Mouse (Mus musculus) layer of hippocampus, postnatal 14 days (tissue): Measurements from ENCODE around the gene Klhdc10. TPM values are rescaled to one million over a fixed set of nuclear protein-coding genes. Genes with fewer than 3 reads are reported as not detected.

Experiments
- DNase-seq, 2 experiments: peaks; one replicate each; pipeline ENCODE4 v3.0.0; 2021 to 2022; ENCODE audit warnings: low spot score in 2 of 2, mixed read lengths in 1 of 2
- total RNA-seq, 2 experiments: library from RNA; stranded (reverse); gene quantifications; 2 replicates each; pipeline ENCODE4 v1.2.3; 2021

Klhdc10 gene
- total RNA-seq, 2 experiments from 2014 or later, result 140 to 141 TPM

- DNase-seq, result no peak
Observed at GRCm38 (mm10) chr6:30465586-30465985, 63.9 kb downstream of the Klhdc10 start.

- DNase-seq, result no peak
Observed at GRCm38 (mm10) chr6:30468058-30468457, 66.4 kb downstream of the Klhdc10 start.

- DNase-seq, result peak in 1 of 2 experiments; percentile 49
Observed at GRCm38 (mm10) chr6:30468684-30469083, 67.0 kb downstream of the Klhdc10 start.

GRCm38 (mm10) chr6:30469370-30469769 is 67.7 kb downstream of the Klhdc10 start:
- DNase-seq, result peak in 1 of 2 experiments; percentile 47

GRCm38 (mm10) chr6:30471706-30472105 is 70.0 kb downstream of the Klhdc10 start:
- no peak for DNase-seq

GRCm38 (mm10) chr6:30476025-30476765 is 74.5 kb downstream of the Klhdc10 start:
- DNase-seq, result peak in 1 of 2 experiments; percentile 58

GRCm38 (mm10) chr6:30477210-30477714 is 75.6 kb downstream of the Klhdc10 start:
- DNase-seq, result peak in 1 of 2 experiments; percentile 44

- no peak for DNase-seq
Observed at GRCm38 (mm10) chr6:30477784-30478183, 76.1 kb downstream of the Klhdc10 start.

GRCm38 (mm10) chr6:30479418-30479817 is 77.8 kb downstream of the Klhdc10 start:
- no peak for DNase-seq

GRCm38 (mm10) chr6:30482908-30483307 is 81.2 kb downstream of the Klhdc10 start:
- DNase-seq, result no peak

- DNase-seq, result no peak
Observed at GRCm38 (mm10) chr6:30486504-30486903, 84.8 kb downstream of the Klhdc10 start.

GRCm38 (mm10) chr6:30499049-30499448 is 97.4 kb downstream of the Klhdc10 start:
- no peak for DNase-seq

Other genes starting within 250 kb of the Klhdc10 start
- gene Ube2h, start 97.3 kb upstream of the Klhdc10 start, total RNA-seq, result 10 to 100 TPM; 86.8 to 94.7 TPM
- gene Zc3hc1, start 10.8 kb upstream of the Klhdc10 start, total RNA-seq, result 10 to 100 TPM; 26.5 to 27.6 TPM
- 10 to 100 TPM; 17.3 to 18.0 TPM for gene Tmem209, start 107.9 kb downstream of the Klhdc10 start, total RNA-seq
- under 1 TPM; 0.81 TPM for gene Ssmem1, start 108.0 kb downstream of the Klhdc10 start, total RNA-seq
- gene Cpa2, start 139.7 kb downstream of the Klhdc10 start, total RNA-seq, result 1 to 10 TPM; 1.2 to 2.0 TPM
- not detected for gene Cpa4, start 166.5 kb downstream of the Klhdc10 start, total RNA-seq
- not detected for gene Cpa5, start 209.1 kb downstream of the Klhdc10 start, total RNA-seq
- gene Cpa1, start 237.3 kb downstream of the Klhdc10 start, total RNA-seq, result not detected